Comparison of ENCODE assay signal across 27 mouse cellular contexts in the genomic region with DNA sequence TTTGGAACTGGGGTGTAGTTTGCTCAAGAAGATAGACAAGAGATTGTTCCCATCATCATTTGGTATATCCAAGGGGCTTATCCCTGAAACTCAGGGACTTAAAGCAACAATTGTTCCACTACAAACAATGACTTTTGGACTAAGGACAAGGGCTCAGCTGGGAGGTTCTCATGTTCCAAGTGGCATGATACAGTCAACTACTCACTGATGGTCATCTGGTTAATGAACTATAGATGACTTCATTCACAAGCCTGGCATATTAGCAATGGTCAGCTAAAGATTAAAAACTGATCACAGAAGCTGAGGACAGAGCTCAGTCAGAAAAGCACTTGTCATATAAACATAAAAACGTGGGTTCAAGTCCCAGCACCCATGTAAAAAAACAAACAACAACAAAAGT. TPM values are rescaled to one million over a fixed set of nuclear protein-coding genes. Genes with fewer than 3 reads are reported as not detected.
"Had no signal": no experiment of that assay in that cellular context is flagged by ENCODE, and none has a peak within 500 bp of the region (broad histone marks: within the 10 kb centered on the region; RNA-seq: fewer than 3 reads in every experiment).

No protein-coding gene starts in this region.

- H3K9ac ChIP-seq: forebrain, embryonic 15.5 days; forebrain, postnatal 0 days; heart, embryonic 13.5 days; heart, embryonic 15.5 days; hindbrain, embryonic 13.5 days; hindbrain, embryonic 15.5 days; limb, embryonic 12.5 days; liver, embryonic 13.5 days; liver, embryonic 15.5 days; liver, postnatal 0 days had no signal

- H3K4me2 ChIP-seq: forebrain, embryonic 15.5 days; heart, embryonic 11.5 days; heart, embryonic 13.5 days; heart, embryonic 15.5 days; hindbrain, embryonic 13.5 days; hindbrain, embryonic 15.5 days; limb, embryonic 12.5 days; liver, embryonic 11.5 days; liver, embryonic 13.5 days; liver, embryonic 15.5 days had no signal

- H3K27me3 ChIP-seq: forebrain, embryonic 15.5 days; heart, embryonic 13.5 days; heart, embryonic 15.5 days; hindbrain, embryonic 13.5 days; hindbrain, embryonic 15.5 days; limb, embryonic 12.5 days; liver, embryonic 13.5 days; liver, embryonic 15.5 days had no signal

- H3K4me1 ChIP-seq: forebrain, embryonic 15.5 days; heart, embryonic 15.5 days; hindbrain, embryonic 13.5 days; hindbrain, embryonic 15.5 days; liver, embryonic 13.5 days; liver, embryonic 15.5 days had no signal

- H3K4me3 ChIP-seq: forebrain, embryonic 15.5 days; heart, adult 2 months; heart, embryonic 13.5 days; heart, embryonic 15.5 days; hindbrain, embryonic 13.5 days; hindbrain, embryonic 15.5 days; layer of hippocampus, adult 2 months; left cerebral cortex, adult 2 months; limb, embryonic 10.5 days; limb, embryonic 12.5 days; liver, embryonic 13.5 days; liver, embryonic 15.5 days had no signal

- H3K9me3 ChIP-seq: forebrain, embryonic 15.5 days; heart, embryonic 13.5 days; heart, embryonic 15.5 days; hindbrain, embryonic 13.5 days; hindbrain, embryonic 15.5 days; limb, embryonic 10.5 days; limb, embryonic 12.5 days; liver, embryonic 13.5 days; liver, embryonic 15.5 days had no signal

- ATAC-seq: forebrain, embryonic 15.5 days; forebrain, postnatal 0 days; hindbrain, postnatal 0 days; intestine, embryonic 16.5 days; liver, postnatal 0 days had no signal

- DNase-seq: forebrain, postnatal 0 days; gastrocnemius, postnatal 14 days; gastrocnemius, postnatal 36 days; heart, adult 11 months; heart, adult 2 months; heart, postnatal 14 days; heart, postnatal 36 days; liver; liver, embryonic 13.5 days; liver, postnatal 0 days had no signal

- H3K27ac ChIP-seq: forebrain, embryonic 15.5 days; heart, adult 2 months; heart, embryonic 13.5 days; heart, embryonic 15.5 days; hindbrain, embryonic 13.5 days; hindbrain, embryonic 15.5 days; hindbrain, postnatal 0 days; layer of hippocampus, adult 2 months; left cerebral cortex, adult 2 months; limb, embryonic 12.5 days; liver, embryonic 13.5 days; liver, embryonic 15.5 days had no signal

- H3K36me3 ChIP-seq: forebrain, embryonic 15.5 days; heart, embryonic 13.5 days; heart, embryonic 15.5 days; hindbrain, embryonic 13.5 days; hindbrain, embryonic 15.5 days; limb, embryonic 10.5 days; limb, embryonic 12.5 days; liver, embryonic 13.5 days; liver, embryonic 15.5 days had no signal

RNA-seq across cellular contexts. Expression of gene Slc22a22, which starts 44.7 kb away (rescaled TPM):
- polyA plus RNA-seq: forebrain, embryonic 15.5 days; forebrain, postnatal 0 days; heart, adult 2 months; heart, embryonic 11.5 days; heart, embryonic 13.5 days; heart, embryonic 15.5 days; heart, postnatal 0 days; hindbrain, embryonic 11.5 days; hindbrain, embryonic 13.5 days; hindbrain, embryonic 15.5 days; hindbrain, postnatal 0 days; intestine, embryonic 14.5 days; intestine, embryonic 16.5 days; limb, embryonic 10.5 days; limb, embryonic 12.5 days; liver, embryonic 11.5 days; liver, embryonic 13.5 days; liver, embryonic 15.5 days; liver, postnatal 0 days had no signal
